Mouse (Mus musculus): ENCODE measurements around the gene Eprs. TPM values are rescaled to one million over a fixed set of nuclear protein-coding genes. Genes with fewer than 3 reads are reported as not detected.

Gene Eprs
- polyA plus RNA-seq, 1 experiment from 2014 or later = 112 TPM

DNA sequence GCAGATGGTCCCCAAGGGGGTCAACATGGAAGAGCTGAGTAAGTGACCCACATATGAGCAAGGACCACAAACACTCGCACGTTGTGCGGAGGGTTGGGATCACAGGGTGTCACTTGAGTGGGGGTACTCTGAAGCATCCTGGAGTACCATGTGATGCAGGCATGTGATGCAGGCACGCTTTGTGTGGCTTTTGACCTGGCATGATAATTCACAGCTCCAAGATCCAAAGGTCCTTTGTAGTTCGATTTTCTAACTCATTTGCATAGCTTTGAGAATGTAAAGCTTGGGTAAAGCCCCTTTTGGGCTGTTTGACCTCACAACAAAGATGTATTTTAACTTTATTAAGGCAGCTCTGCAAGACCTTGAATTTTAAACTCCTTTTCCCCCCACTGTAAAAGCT, 100.0 kb downstream of the Eprs start:
- DNase-seq (ENCODE audit: low spot score) = no peak
- 73% methylated on average over 5 of the region's 5 CpGs for WGBS
- Histone ChIP-seq H3K4me3 (no peak overlapping the region), H3K27me3 (ENCODE audit: insufficient read depth, poor library complexity, severe bottlenecking) (no peaks in the 10 kb centered on the region; the same call in 1 of the 2 replicates), H3K27ac (no peak overlapping the region), H3K36me3 (no peaks in the 10 kb centered on the region), H3K4me1 (replicated peaks) (peaks cover 8% of the 10 kb centered on the region), H3K9me3 (no peaks in the 10 kb centered on the region)

GRCm38 (mm10) chr1:185469551-185470021, 106.7 kb downstream of the Eprs start:
- no peak overlapping the region for H3K27ac ChIP-seq
- 81% methylated on average over 8 of the region's 8 CpGs for WGBS

DNA sequence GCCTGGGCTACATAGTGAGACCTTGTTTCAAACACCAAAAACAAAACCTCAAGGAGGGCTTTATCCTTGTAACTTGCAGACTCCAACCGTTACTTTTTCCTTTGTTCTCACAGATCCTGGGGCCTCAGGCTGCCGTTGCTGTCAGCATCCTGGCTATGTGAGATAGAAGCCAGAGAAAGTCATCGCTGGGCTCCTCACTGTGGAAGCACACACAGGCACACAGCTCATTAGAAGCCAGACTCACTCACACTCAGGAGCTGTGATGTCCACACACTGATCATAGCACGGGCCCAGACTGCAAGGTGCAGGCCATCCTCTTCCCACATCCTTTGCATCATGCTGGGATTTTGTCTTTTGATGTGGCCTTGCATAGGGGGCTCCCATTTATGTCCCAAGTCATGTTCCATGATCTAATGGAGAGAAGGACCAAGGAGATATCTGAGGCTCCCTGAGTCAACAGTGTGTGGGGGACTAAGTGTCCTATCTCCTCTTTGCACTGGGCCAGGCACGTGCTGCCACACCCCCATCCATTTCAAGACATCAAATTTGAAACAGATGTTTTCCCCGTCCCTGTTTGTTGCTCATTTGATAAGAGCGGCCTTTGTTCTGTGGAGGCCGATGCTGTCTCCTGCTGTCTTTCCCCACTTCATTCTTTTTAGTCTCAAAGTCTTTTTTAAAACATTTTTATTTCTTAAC, 109.3 kb downstream of the Eprs start:
- DNase-seq (ENCODE audit: low spot score) = no peak
- WGBS = 50% methylated on average over 8 of the region's 8 CpGs
- no peaks in the 10 kb centered on the region for H3K9me3 ChIP-seq
- H3K27me3 ChIP-seq (ENCODE audit: insufficient read depth, poor library complexity, severe bottlenecking) = no peaks in the 10 kb centered on the region
- H3K4me3 ChIP-seq = no peak overlapping the region
- H3K4me1 ChIP-seq (replicated peaks) = peaks cover 9% of the 10 kb centered on the region; the same call in 1 of the 2 replicates
- H3K27ac ChIP-seq = peak overlapping the region; percentile 70
- no peaks in the 10 kb centered on the region for H3K36me3 ChIP-seq

More at GRCm38 (mm10) chr1:185469551-185470021, 106.7 kb downstream of the Eprs start:
- Histone ChIP-seq H3K9me3 (no peaks in the 10 kb centered on the region), H3K4me3 (no peak overlapping the region), H3K36me3 (no peaks in the 10 kb centered on the region), H3K27me3 (ENCODE audit: insufficient read depth, poor library complexity, severe bottlenecking) (no peaks in the 10 kb centered on the region), H3K4me1 (replicated peaks) (peaks cover 9% of the 10 kb centered on the region)
- DNase-seq (ENCODE audit: low spot score) = no peak

DNA sequence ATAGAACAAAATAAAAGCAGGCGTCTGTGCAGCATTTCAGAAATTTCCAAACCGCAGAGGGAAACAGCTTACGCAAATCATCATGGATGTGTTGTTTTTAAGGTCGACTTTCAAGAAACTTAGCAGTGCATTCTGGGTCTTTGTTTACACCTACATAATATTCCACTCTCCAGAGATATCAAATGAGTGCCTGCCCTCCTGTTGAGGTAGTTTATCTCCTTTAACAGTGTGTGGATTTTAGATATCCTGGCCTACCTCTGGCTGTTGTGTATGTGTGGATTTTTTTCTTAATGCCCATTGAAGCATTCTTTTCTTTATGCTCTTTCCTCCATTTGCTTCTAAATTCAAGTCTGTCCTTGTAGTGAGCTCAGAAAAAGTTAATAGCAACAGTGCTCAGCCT, 109.9 kb downstream of the Eprs start:
- WGBS = 83% methylated on average over 4 of the region's 4 CpGs
- Histone ChIP-seq H3K27me3 (ENCODE audit: insufficient read depth, poor library complexity, severe bottlenecking) (no peaks in the 10 kb centered on the region), H3K36me3 (no peaks in the 10 kb centered on the region), H3K9me3 (no peaks in the 10 kb centered on the region), H3K4me3 (no peak overlapping the region), H3K27ac (no peak overlapping the region), H3K4me1 (replicated peaks) (peaks cover 9% of the 10 kb centered on the region; the same call in 1 of the 2 replicates)
- no peak for DNase-seq (ENCODE audit: low spot score)

- H3K27me3 ChIP-seq (ENCODE audit: insufficient read depth, poor library complexity, severe bottlenecking) = no peaks in the 10 kb centered on the region
- 93% methylated on average over 1 of the region's 1 CpGs for WGBS
- H3K36me3 ChIP-seq = no peaks in the 10 kb centered on the region
- H3K4me1 ChIP-seq (replicated peaks) = peaks cover 9% of the 10 kb centered on the region; the same call in 1 of the 2 replicates
- H3K4me3 ChIP-seq = no peak overlapping the region
- DNase-seq (ENCODE audit: low spot score) = no peak
- no peak overlapping the region for H3K27ac ChIP-seq
- H3K9me3 ChIP-seq = no peaks in the 10 kb centered on the region
Measured at GRCm38 (mm10) chr1:185473437-185473836, 110.6 kb downstream of the Eprs start.

MicroRNA genes within 50 kb of the gene (microRNA counts, 519-probe panel; counts per million panel counts)
- 1,255 counts per million, percentile 77 among the panel's probes with 10 or more counts for microRNA mmu-miR-194

Other genes starting within 250 kb of the Eprs start
- gene Rab3gap2, start 158.9 kb upstream of the Eprs start, polyA plus RNA-seq (2016; fragmentation: Nextera tagmentation; extraction: Ambion mirVana) = 19.3 and 20.2 TPM in 2 replicates
- 21.1 and 25.7 TPM in 2 replicates for gene Iars2, start 33.6 kb upstream of the Eprs start, polyA plus RNA-seq (2016; fragmentation: Nextera tagmentation; extraction: Ambion mirVana)
- gene Bpnt1, start 30.9 kb upstream of the Eprs start, polyA plus RNA-seq (2016; fragmentation: Nextera tagmentation; extraction: Ambion mirVana) = 31.6 and 34.3 TPM in 2 replicates
- 1.3 and 1.6 TPM in 2 replicates for gene Slc30a10, start 91.8 kb downstream of the Eprs start, polyA plus RNA-seq (2016; fragmentation: Nextera tagmentation; extraction: Ambion mirVana)